Mouse (Mus musculus): ENCODE data around the gene Rps6kc1. TPM values are rescaled to one million over a fixed set of nuclear protein-coding genes. Genes with fewer than 3 reads are reported as not detected.
A peak's percentile ranks its signal among the peaks of the same experiment; 100 is the strongest.

The Rps6kc1 gene
- polyA plus RNA-seq (2016; fragmentation: Nextera tagmentation; extraction: Ambion mirVana) = 23.5 and 26.8 TPM in 2 replicates

- peak within 1 kb of the TSS; percentile 84 for H3K4me3 ChIP-seq
- no peaks in the 10 kb centered on the region for H3K27me3 ChIP-seq
- under 1% methylated on average over 46 of the region's 47 CpGs for WGBS
- peak within 1 kb of the TSS; percentile 87 for H3K9ac ChIP-seq (replicated peaks)
- peak; percentile 94 for ATAC-seq (ENCODE audit: low FRiP score, low read depth)
- H3K27ac ChIP-seq (replicated peaks) = peak within 1 kb of the TSS; percentile 74
- no peaks in the 10 kb centered on the region for H3K9me3 ChIP-seq
- H3K4me2 ChIP-seq (replicated peaks) = peak within 1 kb of the TSS; percentile 85
- H3K36me3 ChIP-seq = no peaks in the 10 kb centered on the region
- peaks cover 16% of the 10 kb centered on the region for H3K4me1 ChIP-seq
Measured at GRCm38 (mm10) chr1:190911415-190912123, at the start of gene Rps6kc1. Gene Rps6kc1, minus strand, starts transcription at chr1:190911770.

- Histone ChIP-seq H3K27ac (replicated peaks) (no peak overlapping the region), H3K9me3 (no peaks in the 10 kb centered on the region), H3K4me1 (no peaks in the 10 kb centered on the region), H3K4me2 (replicated peaks) (no peak overlapping the region), H3K4me3 (no peak overlapping the region), H3K36me3 (peaks cover 93% of the 10 kb centered on the region), H3K9ac (replicated peaks) (no peak overlapping the region), H3K27me3 (no peaks in the 10 kb centered on the region)
- 82% methylated on average over 5 of the region's 5 CpGs for WGBS
- no peak for ATAC-seq (ENCODE audit: low FRiP score, low read depth)
Measured at GRCm38 (mm10) chr1:190958821-190959220, 47.3 kb upstream of the Rps6kc1 start.

GRCm38 (mm10) chr1:190953009-190953408 lies 41.4 kb upstream of the Rps6kc1 start:
- 83% methylated on average over 3 of the region's 3 CpGs for WGBS
- ATAC-seq (ENCODE audit: low FRiP score, low read depth) = no peak
- Histone ChIP-seq H3K4me3 (no peak overlapping the region), H3K9ac (replicated peaks) (no peak overlapping the region), H3K4me2 (replicated peaks) (no peak overlapping the region), H3K27ac (replicated peaks) (no peak overlapping the region), H3K36me3 (peaks cover 93% of the 10 kb centered on the region), H3K27me3 (no peaks in the 10 kb centered on the region), H3K9me3 (no peaks in the 10 kb centered on the region), H3K4me1 (no peaks in the 10 kb centered on the region)

- H3K4me3 ChIP-seq = no peak overlapping the region
- H3K9me3 ChIP-seq = no peaks in the 10 kb centered on the region
- H3K9ac ChIP-seq (replicated peaks) = no peak overlapping the region
- no peak for ATAC-seq (ENCODE audit: low FRiP score, low read depth)
- 90% methylated on average over 5 of the region's 5 CpGs for WGBS
- no peaks in the 10 kb centered on the region for H3K27me3 ChIP-seq
- H3K27ac ChIP-seq (replicated peaks) = no peak overlapping the region
- H3K4me2 ChIP-seq (replicated peaks) = no peak overlapping the region
- no peaks in the 10 kb centered on the region for H3K4me1 ChIP-seq
- H3K36me3 ChIP-seq = peaks cover 92% of the 10 kb centered on the region
Measured at GRCm38 (mm10) chr1:190951014-190951413, 39.4 kb upstream of the Rps6kc1 start.

DNA sequence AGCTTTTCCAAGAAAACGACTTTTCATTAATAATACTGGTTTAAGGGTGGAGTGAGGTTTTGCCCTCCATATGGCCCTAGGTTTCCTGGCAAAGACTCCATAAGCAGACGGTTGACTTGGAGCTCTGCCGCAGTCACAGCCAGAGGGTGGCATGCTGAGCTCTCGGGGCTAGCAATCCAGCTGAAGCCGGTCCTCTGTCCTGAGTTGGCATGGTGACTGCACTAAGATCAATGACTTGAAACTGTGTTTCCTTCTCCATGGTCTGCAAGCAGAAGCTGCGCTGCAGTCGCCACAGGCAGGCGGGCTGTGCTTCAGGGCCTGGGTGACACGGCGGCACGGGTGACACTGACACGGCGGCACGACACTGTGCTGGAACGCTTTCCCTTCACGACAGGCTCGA lies 37.3 kb upstream of the Rps6kc1 start:
- Histone ChIP-seq H3K4me2 (replicated peaks) (no peak overlapping the region), H3K27me3 (no peaks in the 10 kb centered on the region), H3K9ac (replicated peaks) (no peak overlapping the region), H3K9me3 (no peaks in the 10 kb centered on the region), H3K4me3 (no peak overlapping the region), H3K36me3 (peaks cover 81% of the 10 kb centered on the region), H3K27ac (replicated peaks) (no peak overlapping the region), H3K4me1 (no peaks in the 10 kb centered on the region)
- 89% methylated on average over 17 of the region's 17 CpGs for WGBS
- ATAC-seq (ENCODE audit: low FRiP score, low read depth) = no peak

DNA sequence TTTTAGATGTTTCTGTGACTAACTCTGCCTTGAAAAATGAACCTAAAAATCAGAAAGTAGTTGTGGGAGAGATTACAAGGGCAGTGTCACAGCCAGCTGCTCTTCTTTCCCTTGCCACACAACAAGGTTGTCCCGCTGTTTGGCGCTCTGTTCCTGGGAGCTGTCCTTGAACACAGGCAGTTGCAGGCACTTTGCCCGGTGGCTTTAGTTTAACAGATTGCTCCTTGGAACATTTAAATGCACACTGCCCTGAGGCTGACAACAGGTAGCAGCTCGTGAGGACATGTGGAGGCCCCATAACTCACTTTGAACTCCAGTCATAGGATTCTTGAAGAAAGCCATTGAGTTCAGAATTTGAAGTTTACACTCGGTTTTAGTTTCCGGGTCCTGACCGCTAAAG lies 36.9 kb upstream of the Rps6kc1 start:
- no peak for ATAC-seq (ENCODE audit: low FRiP score, low read depth)
- H3K27ac ChIP-seq (replicated peaks) = no peak overlapping the region
- no peaks in the 10 kb centered on the region for H3K4me1 ChIP-seq
- H3K27me3 ChIP-seq = no peaks in the 10 kb centered on the region
- H3K9ac ChIP-seq (replicated peaks) = no peak overlapping the region
- WGBS = 90% methylated on average over 7 of the region's 7 CpGs
- no peak overlapping the region for H3K4me3 ChIP-seq
- no peaks in the 10 kb centered on the region for H3K9me3 ChIP-seq
- peaks cover 82% of the 10 kb centered on the region for H3K36me3 ChIP-seq
- no peak overlapping the region for H3K4me2 ChIP-seq (replicated peaks)

GRCm38 (mm10) chr1:190947986-190948385 lies 36.4 kb upstream of the Rps6kc1 start:
- Histone ChIP-seq H3K27me3 (no peaks in the 10 kb centered on the region), H3K4me1 (no peaks in the 10 kb centered on the region), H3K4me2 (replicated peaks) (no peak overlapping the region), H3K9ac (replicated peaks) (no peak overlapping the region), H3K27ac (replicated peaks) (no peak overlapping the region), H3K9me3 (no peaks in the 10 kb centered on the region), H3K4me3 (no peak overlapping the region), H3K36me3 (peaks cover 83% of the 10 kb centered on the region)
- WGBS = 79% methylated on average over 5 of the region's 5 CpGs
- ATAC-seq (ENCODE audit: low FRiP score, low read depth) = no peak

GRCm38 (mm10) chr1:190944109-190944760 lies 32.7 kb upstream of the Rps6kc1 start:
- Histone ChIP-seq H3K27ac (replicated peaks) (no peak overlapping the region), H3K4me1 (no peaks in the 10 kb centered on the region), H3K9ac (replicated peaks) (no peak overlapping the region), H3K9me3 (no peaks in the 10 kb centered on the region), H3K4me2 (replicated peaks) (no peak overlapping the region), H3K36me3 (peaks cover 81% of the 10 kb centered on the region), H3K27me3 (no peaks in the 10 kb centered on the region), H3K4me3 (no peak overlapping the region)
- WGBS = 57% methylated on average over 6 of the region's 6 CpGs
- peak; percentile 80 for ATAC-seq (ENCODE audit: low FRiP score, low read depth)

DNA sequence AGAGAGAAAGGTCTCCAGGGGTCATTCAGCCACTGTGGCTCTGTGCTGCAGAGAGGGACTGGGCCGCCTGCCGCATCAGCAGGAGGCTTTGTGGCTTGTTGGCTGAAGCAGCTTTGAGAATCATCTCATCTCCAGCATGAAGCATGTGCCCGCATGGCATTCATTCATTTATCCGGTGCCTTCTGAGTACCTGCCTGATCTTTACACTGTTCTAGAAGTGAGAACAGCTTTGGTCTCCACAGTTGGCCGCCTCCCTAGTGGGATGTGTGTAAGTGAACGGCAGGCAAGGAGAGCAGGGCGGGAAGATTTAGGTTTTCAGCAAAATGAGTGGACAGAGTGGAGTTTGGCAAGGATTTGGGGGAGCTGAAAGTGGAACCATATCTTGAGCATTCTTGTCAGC lies 28.2 kb upstream of the Rps6kc1 start:
- Histone ChIP-seq H3K4me1 (no peaks in the 10 kb centered on the region), H3K9me3 (no peaks in the 10 kb centered on the region), H3K27me3 (no peaks in the 10 kb centered on the region), H3K27ac (replicated peaks) (no peak overlapping the region), H3K4me2 (replicated peaks) (no peak overlapping the region), H3K9ac (replicated peaks) (no peak overlapping the region), H3K36me3 (peaks cover 71% of the 10 kb centered on the region), H3K4me3 (no peak overlapping the region)
- ATAC-seq (ENCODE audit: low FRiP score, low read depth) = no peak
- WGBS = 81% methylated on average over 7 of the region's 7 CpGs

DNA sequence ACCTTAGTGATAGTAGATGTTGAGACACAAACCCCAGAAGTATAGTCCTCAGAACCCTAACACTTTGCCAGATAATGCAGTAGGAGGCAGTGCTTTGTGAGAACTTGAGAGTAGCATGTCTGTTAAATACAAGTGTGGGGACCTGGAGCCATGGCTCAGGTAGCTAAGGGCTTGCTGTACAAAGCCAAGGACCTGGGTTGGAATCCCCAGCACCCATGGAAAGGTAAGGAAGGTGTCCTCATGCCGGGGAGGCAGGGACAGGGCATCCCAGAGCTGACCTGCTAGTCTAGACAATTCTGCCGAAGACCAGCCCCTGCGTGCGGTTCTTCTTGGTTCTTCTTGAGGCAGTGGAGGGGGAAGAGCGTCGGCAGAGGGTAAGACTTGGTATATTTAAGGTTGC lies 18.6 kb upstream of the Rps6kc1 start:
- WGBS = 91% methylated on average over 6 of the region's 6 CpGs
- H3K4me2 ChIP-seq (replicated peaks) = no peak overlapping the region
- H3K27me3 ChIP-seq = 0 out of 2 replicates have a peak, but pooled peaks cover 1% of the 10 kb centered on the region
- no peak overlapping the region for H3K9ac ChIP-seq (replicated peaks)
- peaks cover 13% of the 10 kb centered on the region for H3K4me1 ChIP-seq
- H3K36me3 ChIP-seq = peaks cover 24% of the 10 kb centered on the region
- no peak overlapping the region for H3K4me3 ChIP-seq
- no peak overlapping the region for H3K27ac ChIP-seq (replicated peaks)
- ATAC-seq (ENCODE audit: low FRiP score, low read depth) = no peak
- no peaks in the 10 kb centered on the region for H3K9me3 ChIP-seq

GRCm38 (mm10) chr1:190929010-190929695 lies 17.6 kb upstream of the Rps6kc1 start:
- Histone ChIP-seq H3K27me3 (0 out of 2 replicates have a peak, but pooled peaks cover 2% of the 10 kb centered on the region), H3K9me3 (no peaks in the 10 kb centered on the region), H3K36me3 (peaks cover 14% of the 10 kb centered on the region; the same call in 1 of the 2 replicates), H3K4me1 (peaks cover 13% of the 10 kb centered on the region), H3K4me3 (peak overlapping the region; percentile 79), H3K27ac (replicated peaks) (peak overlapping the region; percentile 99), H3K9ac (replicated peaks) (peak overlapping the region; percentile 90), H3K4me2 (replicated peaks) (peak overlapping the region; percentile 77)
- ATAC-seq (ENCODE audit: low FRiP score, low read depth) = no peak; the same call in 1 of the 2 replicates
- 9% methylated on average over 27 of the region's 27 CpGs for WGBS

Measured in midbrain, embryonic 12.5 days (tissue).